Mouse (Mus musculus): Measurements from ENCODE around the gene Cysrt1. TPM values are rescaled to one million over a fixed set of nuclear protein-coding genes. Genes with fewer than 3 reads are reported as not detected.

Cysrt1 gene
- polyA plus RNA-seq, 1 experiment from 2014 or later: not detected

- Histone ChIP-seq H3K4me2 (ENCODE audit: low read depth) (no peak overlapping the region), H3K4me3 (ENCODE audit: low read depth, low read length) (no peak overlapping the region), H3K27ac (ENCODE audit: low read depth, low read length) (no peak overlapping the region), H3K36me3 (ENCODE audit: control insufficient read depth, insufficient read depth, low read length) (no peaks in the 10 kb centered on the region), H3K9ac (ENCODE audit: low read length) (no peak overlapping the region), H3K9me3 (ENCODE audit: control insufficient read depth, low read length) (no peaks in the 10 kb centered on the region), H3K4me1 (ENCODE audit: control insufficient read depth, insufficient read depth, low read length) (peaks cover 24% of the 10 kb centered on the region), H3K27me3 (ENCODE audit: control insufficient read depth, insufficient read depth, low read length) (peaks cover 15% of the 10 kb centered on the region)
- no peak for DNase-seq (ENCODE audit: low spot score)
- no peak for ATAC-seq (ENCODE audit: insufficient read depth, low FRiP score, low TSS enrichment)
Measured at GRCm38 (mm10) chr2:25267241-25267640, 25.0 kb upstream of the Cysrt1 start.

- no peak for DNase-seq (ENCODE audit: low spot score)
- no peak overlapping the region for H3K4me2 ChIP-seq (ENCODE audit: low read depth)
- H3K27me3 ChIP-seq (ENCODE audit: control insufficient read depth, insufficient read depth, low read length): peaks cover 15% of the 10 kb centered on the region
Measured at GRCm38 (mm10) chr2:25266720-25267119, 24.5 kb upstream of the Cysrt1 start.

GRCm38 (mm10) chr2:25265897-25266656, 23.8 kb upstream of the Cysrt1 start:
- Histone ChIP-seq H3K4me2 (ENCODE audit: low read depth) (0 out of 2 replicates have a peak overlapping the region, but pooled peaks have one; percentile 10), H3K4me3 (ENCODE audit: low read depth, low read length) (no peak overlapping the region), H3K9ac (ENCODE audit: low read length) (no peak overlapping the region), H3K27me3 (ENCODE audit: control insufficient read depth, insufficient read depth, low read length) (peaks cover 15% of the 10 kb centered on the region), H3K27ac (ENCODE audit: low read depth, low read length) (no peak overlapping the region), H3K36me3 (ENCODE audit: control insufficient read depth, insufficient read depth, low read length) (no peaks in the 10 kb centered on the region), H3K4me1 (ENCODE audit: control insufficient read depth, insufficient read depth, low read length) (peaks cover 18% of the 10 kb centered on the region), H3K9me3 (ENCODE audit: control insufficient read depth, low read length) (no peaks in the 10 kb centered on the region)
- 71% methylated on average over 6 of the region's 6 CpGs for WGBS
- no peak for DNase-seq (ENCODE audit: low spot score)
- ATAC-seq (ENCODE audit: insufficient read depth, low FRiP score, low TSS enrichment): no peak

More at GRCm38 (mm10) chr2:25266720-25267119, 24.5 kb upstream of the Cysrt1 start:
- H3K4me3 ChIP-seq (ENCODE audit: low read depth, low read length): no peak overlapping the region
- no peaks in the 10 kb centered on the region for H3K9me3 ChIP-seq (ENCODE audit: control insufficient read depth, low read length)
- ATAC-seq (ENCODE audit: insufficient read depth, low FRiP score, low TSS enrichment): no peak
- no peak overlapping the region for H3K9ac ChIP-seq (ENCODE audit: low read length)
- no peaks in the 10 kb centered on the region for H3K36me3 ChIP-seq (ENCODE audit: control insufficient read depth, insufficient read depth, low read length)
- H3K4me1 ChIP-seq (ENCODE audit: control insufficient read depth, insufficient read depth, low read length): peaks cover 24% of the 10 kb centered on the region
- 48% methylated on average over 2 of the region's 2 CpGs for WGBS
- no peak overlapping the region for H3K27ac ChIP-seq (ENCODE audit: low read depth, low read length)

- H3K4me1 ChIP-seq (ENCODE audit: control insufficient read depth, insufficient read depth, low read length): peaks cover 14% of the 10 kb centered on the region; the same call in 1 of the 2 replicates
- peaks cover 15% of the 10 kb centered on the region for H3K27me3 ChIP-seq (ENCODE audit: control insufficient read depth, insufficient read depth, low read length)
- H3K36me3 ChIP-seq (ENCODE audit: control insufficient read depth, insufficient read depth, low read length): no peaks in the 10 kb centered on the region
- DNase-seq (ENCODE audit: low spot score) (no peak), ATAC-seq (ENCODE audit: insufficient read depth, low FRiP score, low TSS enrichment) (no peak)
- no peak overlapping the region for H3K9ac ChIP-seq (ENCODE audit: low read length)
- no peak overlapping the region for H3K4me3 ChIP-seq (ENCODE audit: low read depth, low read length)
- no peaks in the 10 kb centered on the region for H3K9me3 ChIP-seq (ENCODE audit: control insufficient read depth, low read length)
- 64% methylated on average over 3 of the region's 3 CpGs for WGBS
- no peak overlapping the region for H3K4me2 ChIP-seq (ENCODE audit: low read depth)
- H3K27ac ChIP-seq (ENCODE audit: low read depth, low read length): no peak overlapping the region
Measured at GRCm38 (mm10) chr2:25264851-25265250, 22.6 kb upstream of the Cysrt1 start.

GRCm38 (mm10) chr2:25264286-25264660, 22.0 kb upstream of the Cysrt1 start:
- H3K4me3 ChIP-seq (ENCODE audit: low read depth, low read length): 0 out of 2 replicates have a peak overlapping the region, but pooled peaks have one; percentile 79
- H3K4me2 ChIP-seq (ENCODE audit: low read depth): peak overlapping the region; percentile 98; the same call in 1 of the 2 replicates
- peaks cover 14% of the 10 kb centered on the region; the same call in 1 of the 2 replicates for H3K4me1 ChIP-seq (ENCODE audit: control insufficient read depth, insufficient read depth, low read length)

GRCm38 (mm10) chr2:25263623-25264285, 21.5 kb upstream of the Cysrt1 start:
- 21% methylated on average over 12 of the region's 12 CpGs for WGBS
- peaks cover 14% of the 10 kb centered on the region; the same call in 1 of the 2 replicates for H3K4me1 ChIP-seq (ENCODE audit: control insufficient read depth, insufficient read depth, low read length)
- no peaks in the 10 kb centered on the region for H3K36me3 ChIP-seq (ENCODE audit: control insufficient read depth, insufficient read depth, low read length)
- peaks cover 15% of the 10 kb centered on the region for H3K27me3 ChIP-seq (ENCODE audit: control insufficient read depth, insufficient read depth, low read length)
- peak overlapping the region; percentile 98 for H3K4me2 ChIP-seq (ENCODE audit: low read depth)
- peak overlapping the region; percentile 79 for H3K4me3 ChIP-seq (ENCODE audit: low read depth, low read length)
- no peak for ATAC-seq (ENCODE audit: insufficient read depth, low FRiP score, low TSS enrichment)
- H3K9me3 ChIP-seq (ENCODE audit: control insufficient read depth, low read length): no peaks in the 10 kb centered on the region
- DNase-seq (ENCODE audit: low spot score): no peak
- no peak overlapping the region for H3K27ac ChIP-seq (ENCODE audit: low read depth, low read length)
- peak overlapping the region; percentile 49 for H3K9ac ChIP-seq (ENCODE audit: low read length)

More at GRCm38 (mm10) chr2:25264286-25264660, 22.0 kb upstream of the Cysrt1 start:
- Histone ChIP-seq H3K36me3 (ENCODE audit: control insufficient read depth, insufficient read depth, low read length) (no peaks in the 10 kb centered on the region), H3K9me3 (ENCODE audit: control insufficient read depth, low read length) (no peaks in the 10 kb centered on the region), H3K27me3 (ENCODE audit: control insufficient read depth, insufficient read depth, low read length) (peaks cover 15% of the 10 kb centered on the region), H3K9ac (ENCODE audit: low read length) (no peak overlapping the region), H3K27ac (ENCODE audit: low read depth, low read length) (no peak overlapping the region)
- DNase-seq (ENCODE audit: low spot score): no peak
- no peak for ATAC-seq (ENCODE audit: insufficient read depth, low FRiP score, low TSS enrichment)
- 77% methylated on average over 5 of the region's 5 CpGs for WGBS

GRCm38 (mm10) chr2:25262795-25263622, 20.8 kb upstream of the Cysrt1 start:
- peak; percentile 17 for ATAC-seq (ENCODE audit: insufficient read depth, low FRiP score, low TSS enrichment)
- H3K4me1 ChIP-seq (ENCODE audit: control insufficient read depth, insufficient read depth, low read length): peaks cover 14% of the 10 kb centered on the region; the same call in 1 of the 2 replicates
- under 1% methylated on average over 82 of the region's 82 CpGs for WGBS

GRCm38 (mm10) chr2:25262291-25262767, 20.1 kb upstream of the Cysrt1 start, which contains the start of gene Tprn:
TSS of gene Tprn (plus strand) at chr2:25262618.
- peak within 1 kb of the TSS; percentile 79 for H3K4me3 ChIP-seq (ENCODE audit: low read depth, low read length)
- peak within 1 kb of the TSS; percentile 98 for H3K4me2 ChIP-seq (ENCODE audit: low read depth)
- no peaks in the 10 kb centered on the region for H3K9me3 ChIP-seq (ENCODE audit: control insufficient read depth, low read length)
- H3K4me1 ChIP-seq (ENCODE audit: control insufficient read depth, insufficient read depth, low read length): peaks cover 14% of the 10 kb centered on the region; the same call in 1 of the 2 replicates
- peak within 1 kb of the TSS; percentile 49 for H3K9ac ChIP-seq (ENCODE audit: low read length)
- no peaks in the 10 kb centered on the region for H3K36me3 ChIP-seq (ENCODE audit: control insufficient read depth, insufficient read depth, low read length)
- peak; percentile 98 for ATAC-seq (ENCODE audit: insufficient read depth, low FRiP score, low TSS enrichment)
- 0% methylated on average over 39 of the region's 39 CpGs for WGBS
- peaks cover 15% of the 10 kb centered on the region for H3K27me3 ChIP-seq (ENCODE audit: control insufficient read depth, insufficient read depth, low read length)
- peak within 1 kb of the TSS; percentile 4; the same call in 1 of the 2 replicates for H3K27ac ChIP-seq (ENCODE audit: low read depth, low read length)
- peak; percentile 93 for DNase-seq (ENCODE audit: low spot score)

More at GRCm38 (mm10) chr2:25262795-25263622, 20.8 kb upstream of the Cysrt1 start:
- no peaks in the 10 kb centered on the region for H3K9me3 ChIP-seq (ENCODE audit: control insufficient read depth, low read length)
- peak overlapping the region; percentile 49 for H3K9ac ChIP-seq (ENCODE audit: low read length)
- peaks cover 15% of the 10 kb centered on the region for H3K27me3 ChIP-seq (ENCODE audit: control insufficient read depth, insufficient read depth, low read length)
- DNase-seq (ENCODE audit: low spot score): peak; percentile 60
- H3K4me2 ChIP-seq (ENCODE audit: low read depth): peak overlapping the region; percentile 98
- peak overlapping the region; percentile 79 for H3K4me3 ChIP-seq (ENCODE audit: low read depth, low read length)
- H3K27ac ChIP-seq (ENCODE audit: low read depth, low read length): peak overlapping the region; percentile 4; the same call in 1 of the 2 replicates
- no peaks in the 10 kb centered on the region for H3K36me3 ChIP-seq (ENCODE audit: control insufficient read depth, insufficient read depth, low read length)

All from neural tube, embryonic 11.5 days (tissue).